In genomic region chr6:13280835-13281234, GRCm38 (mm10) we compare ENCODE assay signal across 10 mouse cellular contexts. TPM values are rescaled to one million over a fixed set of nuclear protein-coding genes. Genes with fewer than 3 reads are reported as not detected.
A peak's percentile ranks its signal among the peaks of the same experiment; 100 is the strongest.
DNase-seq lines count a peak whose midpoint lies in the region; ATAC-seq lines count a peak whose summit lies in the region.
"Had no signal": no experiment of that assay in that cellular context is flagged by ENCODE, and none has a peak within 500 bp of the region (broad histone marks: within the 10 kb centered on the region; RNA-seq: fewer than 3 reads in every experiment).

No protein-coding gene starts in this region.

- WGBS in forebrain, embryonic 14.5 days: 2% methylated on average over 3 of the region's 3 CpGs
- WGBS in forebrain, embryonic 11.5 days: 1% methylated on average over 3 of the region's 3 CpGs
- WGBS in limb, embryonic 11.5 days: 2% methylated on average over 3 of the region's 3 CpGs
- 3% methylated on average over 3 of the region's 3 CpGs for WGBS in limb, embryonic 10.5 days
- 2% methylated on average over 3 of the region's 3 CpGs for WGBS in embryonic facial prominence, embryonic 10.5 days
- WGBS in forebrain, embryonic 13.5 days: 1% methylated on average over 3 of the region's 3 CpGs

- H3K4me2 ChIP-seq in forebrain, embryonic 14.5 days (ENCODE audit: low read length): no peak overlapping the region
- H3K4me2 ChIP-seq in forebrain, embryonic 11.5 days (ENCODE audit: low read depth, low read length, severe bottlenecking): no peak overlapping the region
- no peak overlapping the region for H3K4me2 ChIP-seq in limb, embryonic 11.5 days (ENCODE audit: low read depth, severe bottlenecking)
- H3K4me2 ChIP-seq in forebrain, embryonic 13.5 days: no peak overlapping the region
- H3K4me2 ChIP-seq: hindbrain, embryonic 15.5 days had no signal

- H3K4me1 ChIP-seq in forebrain, embryonic 14.5 days (ENCODE audit: control insufficient read depth, insufficient read depth, low read length): no peaks in the 10 kb centered on the region
- no peaks in the 10 kb centered on the region for H3K4me1 ChIP-seq in forebrain, embryonic 11.5 days (replicated peaks; ENCODE audit: control insufficient read depth, insufficient read depth, low read length)
- no peaks in the 10 kb centered on the region for H3K4me1 ChIP-seq in limb, embryonic 11.5 days (ENCODE audit: control insufficient read depth, insufficient read depth, low read length)
- no peaks in the 10 kb centered on the region for H3K4me1 ChIP-seq in limb, embryonic 10.5 days
- no peaks in the 10 kb centered on the region for H3K4me1 ChIP-seq in embryonic facial prominence, embryonic 10.5 days
- no peaks in the 10 kb centered on the region for H3K4me1 ChIP-seq in forebrain, embryonic 13.5 days
- H3K4me1 ChIP-seq: hindbrain, embryonic 15.5 days had no signal

- no peak overlapping the region for H3K4me3 ChIP-seq in forebrain, embryonic 14.5 days (ENCODE audit: low read depth, low read length)
- H3K4me3 ChIP-seq in forebrain, embryonic 11.5 days (ENCODE audit: low read depth, low read length): no peak overlapping the region
- no peak overlapping the region for H3K4me3 ChIP-seq in limb, embryonic 11.5 days (ENCODE audit: low read depth, low read length)
- no peak overlapping the region for H3K4me3 ChIP-seq in limb, embryonic 10.5 days
- no peak overlapping the region for H3K4me3 ChIP-seq in embryonic facial prominence, embryonic 10.5 days
- no peak overlapping the region for H3K4me3 ChIP-seq in forebrain, embryonic 13.5 days
- H3K4me3 ChIP-seq: hindbrain, embryonic 15.5 days; myocyte had no signal

- no peaks in the 10 kb centered on the region for H3K27me3 ChIP-seq in forebrain, embryonic 14.5 days (replicated peaks; ENCODE audit: control insufficient read depth, insufficient read depth, low read length)
- H3K27me3 ChIP-seq in forebrain, embryonic 11.5 days (ENCODE audit: control insufficient read depth, insufficient read depth, low read length): no peaks in the 10 kb centered on the region
- H3K27me3 ChIP-seq in limb, embryonic 11.5 days (ENCODE audit: control insufficient read depth, insufficient read depth, low read length): no peaks in the 10 kb centered on the region
- H3K27me3 ChIP-seq in limb, embryonic 10.5 days (ENCODE audit: low read depth, poor library complexity, severe bottlenecking): no peaks in the 10 kb centered on the region
- no peaks in the 10 kb centered on the region for H3K27me3 ChIP-seq in embryonic facial prominence, embryonic 10.5 days (replicated peaks; ENCODE audit: low read depth, poor library complexity, severe bottlenecking)
- no peaks in the 10 kb centered on the region for H3K27me3 ChIP-seq in forebrain, embryonic 13.5 days
- H3K27me3 ChIP-seq: hindbrain, embryonic 15.5 days had no signal

- H3K9ac ChIP-seq in forebrain, embryonic 14.5 days (ENCODE audit: low read length): no peak overlapping the region
- no peak overlapping the region for H3K9ac ChIP-seq in forebrain, embryonic 11.5 days (ENCODE audit: low read length)
- no peak overlapping the region for H3K9ac ChIP-seq in limb, embryonic 11.5 days (ENCODE audit: low read length)
- no peak overlapping the region for H3K9ac ChIP-seq in forebrain, embryonic 13.5 days
- H3K9ac ChIP-seq: hindbrain, embryonic 15.5 days had no signal

- H3K36me3 ChIP-seq in forebrain, embryonic 14.5 days (ENCODE audit: control insufficient read depth, insufficient read depth, low read length): no peaks in the 10 kb centered on the region
- no peaks in the 10 kb centered on the region for H3K36me3 ChIP-seq in forebrain, embryonic 11.5 days (ENCODE audit: control insufficient read depth, insufficient read depth, low read length)
- H3K36me3 ChIP-seq in limb, embryonic 11.5 days (ENCODE audit: control insufficient read depth, insufficient read depth, low read length): no peaks in the 10 kb centered on the region
- H3K36me3 ChIP-seq in limb, embryonic 10.5 days: no peaks in the 10 kb centered on the region
- no peaks in the 10 kb centered on the region for H3K36me3 ChIP-seq in embryonic facial prominence, embryonic 10.5 days (replicated peaks)
- no peaks in the 10 kb centered on the region for H3K36me3 ChIP-seq in forebrain, embryonic 13.5 days (ENCODE audit: poor library complexity, severe bottlenecking)
- H3K36me3 ChIP-seq: hindbrain, embryonic 15.5 days had no signal

- no peak overlapping the region for H3K27ac ChIP-seq in forebrain, embryonic 14.5 days (ENCODE audit: low read depth, low read length)
- H3K27ac ChIP-seq in forebrain, embryonic 11.5 days (ENCODE audit: low read depth, low read length): no peak overlapping the region
- no peak overlapping the region for H3K27ac ChIP-seq in limb, embryonic 11.5 days (replicated peaks; ENCODE audit: low read depth, low read length)
- no peak overlapping the region for H3K27ac ChIP-seq in limb, embryonic 10.5 days
- no peak overlapping the region for H3K27ac ChIP-seq in embryonic facial prominence, embryonic 10.5 days (replicated peaks)
- no peak overlapping the region for H3K27ac ChIP-seq in forebrain, embryonic 13.5 days
- H3K27ac ChIP-seq: hindbrain, embryonic 15.5 days had no signal

- H3K9me3 ChIP-seq in forebrain, embryonic 14.5 days (replicated peaks; ENCODE audit: control insufficient read depth, low read length): no peaks in the 10 kb centered on the region
- H3K9me3 ChIP-seq in forebrain, embryonic 11.5 days (ENCODE audit: control insufficient read depth, low read length): no peaks in the 10 kb centered on the region
- H3K9me3 ChIP-seq in limb, embryonic 11.5 days (ENCODE audit: control insufficient read depth, low read length): no peaks in the 10 kb centered on the region
- H3K9me3 ChIP-seq in limb, embryonic 10.5 days (replicated peaks): no peaks in the 10 kb centered on the region
- H3K9me3 ChIP-seq in embryonic facial prominence, embryonic 10.5 days: peaks cover 3% of the 10 kb centered on the region; the same call in 1 of the 2 replicates
- H3K9me3 ChIP-seq in forebrain, embryonic 13.5 days (replicated peaks): no peaks in the 10 kb centered on the region
- H3K9me3 ChIP-seq: hindbrain, embryonic 15.5 days had no signal

- peak; percentile 91 for DNase-seq in forebrain, embryonic 14.5 days (ENCODE audit: low spot score)
- no peak for DNase-seq in forebrain, embryonic 11.5 days (ENCODE audit: low spot score)
- peak; percentile 55 for DNase-seq in limb, embryonic 11.5 days (ENCODE audit: low spot score)
- no peak for DNase-seq in limb, embryonic 10.5 days (ENCODE audit: low spot score)
- peak; percentile 61 for DNase-seq in ES-CJ7 (ENCODE audit: low read depth, low spot score)
- peak; percentile 18 for DNase-seq in embryonic facial prominence, embryonic 10.5 days (ENCODE audit: low spot score)
- peak; percentile 13 for DNase-seq in skeletal muscle tissue, adult 2 months (ENCODE audit: low read depth, low spot score)

- ATAC-seq in forebrain, embryonic 14.5 days: no peak
- ATAC-seq in forebrain, embryonic 11.5 days (replicated peaks; ENCODE audit: low FRiP score): no peak
- ATAC-seq in limb, embryonic 11.5 days (ENCODE audit: insufficient number of reproducible peaks, low FRiP score, low TSS enrichment, low read depth): no peak
- ATAC-seq in forebrain, embryonic 13.5 days: no peak

RNA-seq across cellular contexts. Expression of gene Vwde, which starts 56.1 kb away (rescaled TPM):
- polyA plus RNA-seq in forebrain, embryonic 14.5 days (2014; fragmentation: Nextera tagmentation; extraction: Ambion mirVana): not detected in 2 replicates
- not detected in 2 replicates for polyA plus RNA-seq in forebrain, embryonic 11.5 days (2014; fragmentation: Nextera tagmentation; extraction: Ambion mirVana)
- polyA plus RNA-seq in limb, embryonic 11.5 days (2014; fragmentation: Nextera tagmentation; extraction: Ambion mirVana): 0.30 and 0.51 TPM in 2 replicates
- polyA plus RNA-seq in limb, embryonic 10.5 days (2016; fragmentation: Nextera tagmentation; extraction: Ambion mirVana): 0.44 and 0.55 TPM in 2 replicates
- polyA plus RNA-seq in embryonic facial prominence, embryonic 10.5 days (2016; fragmentation: Nextera tagmentation; extraction: Ambion mirVana): 0.04 TPM in 1 of 2 replicates, not detected in the other
- 0.05 TPM in 1 of 2 replicates, not detected in the other for polyA plus RNA-seq in forebrain, embryonic 13.5 days (2015; fragmentation: Nextera tagmentation; extraction: Ambion mirVana)
- polyA plus RNA-seq: myocyte had no signal

Comparison
In these comparisons a context has a peak if more than half of its experiments do, and no peak if none do; other contexts are left out.
1. DNase-seq: peak in forebrain, embryonic 14.5 days (single experiment), limb, embryonic 11.5 days (single experiment), ES-CJ7 (single experiment), embryonic facial prominence, embryonic 10.5 days (single experiment) and skeletal muscle tissue, adult 2 months (single experiment); none in forebrain, embryonic 11.5 days (single experiment) and limb, embryonic 10.5 days (single experiment).